Mouse (Mus musculus) CH12.LX (cell line): ENCODE data around the gene Clic5. TPM values are rescaled to one million over a fixed set of nuclear protein-coding genes. Genes with fewer than 3 reads are reported as not detected.

Source experiments
- DNase-seq: peaks from one replicate; pipeline ENCODE4 v3.0.0-alpha.2; 2013; ENCODE audit errors: extremely low read depth
- H3K27ac ChIP-seq: 2 replicates; pipeline ENCODE4 v1.5.1; 2012; ENCODE audit warnings: low read depth, mild to moderate bottlenecking, control low read depth, moderate library complexity; ENCODE audit not compliant: insufficient read depth
- H3K27me3 ChIP-seq: replicated peaks from 2 replicates; pipeline ENCODE3; 2012; ENCODE audit warnings: inconsistent platforms
- H3K36me3 ChIP-seq, 2 experiments: replicated peaks in 1 of 2; 2 replicates each; pipeline versions ENCODE3 to v1.6.1; 2012; ENCODE audit warnings: inconsistent platforms in 1 of 2, low read length in 1 of 2, mild to moderate bottlenecking in 1 of 2, mixed read lengths in 1 of 2, moderate library complexity in 1 of 2; ENCODE audit not compliant: control insufficient read depth in 1 of 2, insufficient read depth in 1 of 2
- H3K4me1 ChIP-seq, 2 experiments: 2 replicates each; pipeline ENCODE4 v1.6.1; 2012; ENCODE audit warnings: inconsistent platforms in 1 of 2, moderate library complexity in 1 of 2; ENCODE audit not compliant: insufficient read depth in 2 of 2, control insufficient read depth in 1 of 2
- H3K4me2 ChIP-seq: 2 replicates; pipeline ENCODE4 v1.6.1; 2012; ENCODE audit warnings: low read depth, mild to moderate bottlenecking, control low read depth; ENCODE audit not compliant: poor library complexity, insufficient read depth, severe bottlenecking
- H3K4me3 ChIP-seq, 3 experiments: fragments of 150-350 bp in 1 of 3; sonication (generic) in 1 of 3; replicated peaks in 1 of 3; 2 replicates each; pipeline versions ENCODE3 to v1.5.1; 2011 to 2012; ENCODE audit warnings: low read depth in 2 of 3, low read length in 2 of 3, mild to moderate bottlenecking in 2 of 3, moderate library complexity in 2 of 3, control low read depth in 1 of 3, improper control_type of control experiment in 1 of 3, inconsistent platforms in 1 of 3, mixed read lengths in 1 of 3; ENCODE audit not compliant: poor library complexity in 1 of 3
- H3K79me2 ChIP-seq: replicated peaks from 2 replicates; pipeline ENCODE4 v1.6.1; 2012; ENCODE audit warnings: mild to moderate bottlenecking, moderate library complexity; ENCODE audit not compliant: control insufficient read depth, poor library complexity, insufficient read depth, severe bottlenecking; ENCODE audit errors: extremely low read depth
- H3K9ac ChIP-seq: 2 replicates; pipeline ENCODE4 v1.6.1; 2012; ENCODE audit warnings: low read depth, mild to moderate bottlenecking, control low read depth, moderate library complexity; ENCODE audit not compliant: insufficient read depth
- H3K9me3 ChIP-seq: replicated peaks from 2 replicates; pipeline ENCODE3; 2012; ENCODE audit warnings: low read length, inconsistent platforms, mixed read lengths
- BHLHE40 ChIP-seq: IDR thresholded peaks from 2 replicates; pipeline ENCODE4 v1.6.1; 2011; ENCODE audit warnings: mild to moderate bottlenecking, low read depth, low read length, improper control_type of control experiment
- CTCF ChIP-seq, 2 experiments: IDR thresholded peaks in 1 of 2; conservative IDR thresholded peaks in 1 of 2; 2 replicates each; pipeline ENCODE4 v1.5.1; 2011 to 2012; ENCODE audit warnings: low read depth in 2 of 2, low read length in 2 of 2, improper control_type of control experiment in 1 of 2, inconsistent platforms in 1 of 2, mild to moderate bottlenecking in 1 of 2, moderate library complexity in 1 of 2
- E2F4 ChIP-seq: IDR thresholded peaks from 2 replicates; pipeline ENCODE4 v1.6.1; 2011; ENCODE audit warnings: low read depth, low read length, improper control_type of control experiment; ENCODE audit not compliant: insufficient replicate concordance
- EP300 ChIP-seq: IDR thresholded peaks from 2 replicates; pipeline ENCODE4 v1.6.1; 2011; ENCODE audit warnings: low read length, improper control_type of control experiment
- HCFC1 ChIP-seq: IDR thresholded peaks from 2 replicates; pipeline ENCODE4 v1.6.1; 2012; ENCODE audit warnings: low read depth, mild to moderate bottlenecking, inconsistent platforms, low read length, improper control_type of control experiment
- IRF4 ChIP-seq: IDR thresholded peaks from 2 replicates; pipeline ENCODE4 v1.6.1; 2014; ENCODE audit warnings: low read depth, mild to moderate bottlenecking, inconsistent platforms, low read length, improper control_type of control experiment
- JUND ChIP-seq: conservative IDR thresholded peaks from 2 replicates; pipeline ENCODE4 v1.6.1; 2011; ENCODE audit warnings: low read depth, low read length, improper control_type of control experiment
- MAFK ChIP-seq: IDR thresholded peaks from 2 replicates; pipeline ENCODE4 v1.6.1; 2011; ENCODE audit warnings: low read length, improper control_type of control experiment; ENCODE audit not compliant: insufficient replicate concordance
- MAX ChIP-seq: IDR thresholded peaks from 2 replicates; pipeline ENCODE4 v1.6.1; 2011; ENCODE audit warnings: low read length, improper control_type of control experiment
- MAZ ChIP-seq: IDR thresholded peaks from 2 replicates; pipeline ENCODE4 v1.6.1; 2012; ENCODE audit warnings: low read depth, mild to moderate bottlenecking, inconsistent platforms, low read length, improper control_type of control experiment, moderate library complexity
- MYC ChIP-seq: IDR thresholded peaks from 2 replicates; pipeline ENCODE4 v1.6.1; 2011; ENCODE audit warnings: low read depth, mild to moderate bottlenecking, improper control_type of control experiment, low read length
- PAX5 ChIP-seq: IDR thresholded peaks from 2 replicates; pipeline ENCODE4 v1.6.1; 2012; ENCODE audit warnings: low read length, inconsistent platforms, mixed read lengths
- POLR2A ChIP-seq: IDR thresholded peaks from 2 replicates; pipeline ENCODE4 v1.6.1; 2011; ENCODE audit warnings: low read depth, mild to moderate bottlenecking, improper control_type of control experiment, low read length
- POLR2AphosphoS2 ChIP-seq: IDR thresholded peaks from 2 replicates; pipeline ENCODE4 v1.6.1; 2011; ENCODE audit warnings: low read depth, low read length, improper control_type of control experiment
- SIN3A ChIP-seq: IDR thresholded peaks from 2 replicates; pipeline ENCODE4 v1.6.1; 2012; ENCODE audit warnings: low read length, improper control_type of control experiment, inconsistent platforms
- SMC3 ChIP-seq: IDR thresholded peaks from 2 replicates; pipeline ENCODE4 v1.6.1; 2011; ENCODE audit warnings: low read depth, low read length, improper control_type of control experiment
- TBP ChIP-seq: conservative IDR thresholded peaks from 2 replicates; pipeline ENCODE4 v1.6.1; 2011; ENCODE audit warnings: low read depth, low read length, improper control_type of control experiment
- USF1 ChIP-seq: IDR thresholded peaks from 2 replicates; pipeline ENCODE4 v1.6.1; 2014; ENCODE audit warnings: low read depth, mild to moderate bottlenecking, inconsistent platforms, low read length, improper control_type of control experiment
- ZKSCAN1 ChIP-seq: IDR thresholded peaks from 2 replicates; pipeline ENCODE4 v1.6.1; 2012; ENCODE audit warnings: low read depth, inconsistent platforms, low read length, improper control_type of control experiment, borderline replicate concordance
- dilution Hi-C: fragments of 300-500 bp; cut with MboI; formaldehyde crosslinking; loops from 2 replicates; pipeline ENCODE4 v1.14.3; 2020; ENCODE audit warnings: low sequenced_read_pairs; ENCODE audit not compliant: extremely low pct_unique_long_range_greater_than_20kb, extremely low pct_ligation_motif_present
- in situ Hi-C: fragments of 300-500 bp; cut with MboI; formaldehyde crosslinking; loops from 3 replicates; pipeline ENCODE4 v1.14.3; 2019; ENCODE audit warnings: low sequenced_read_pairs, low pct_ligation_motif_present, low pct_unique_long_range_greater_than_20kb, mixed read lengths
- polyA plus RNA-seq: library from polyadenylated mRNA; unstranded; fragments of >175 nt; gene quantifications from 2 replicates; pipeline ENCODE4 v1.2.1, GENCODE M21; 2012; ENCODE audit warnings: low read depth; ENCODE audit not compliant: insufficient read length
- total RNA-seq, 2 experiments: library from RNA; depleted of rRNA; stranded (reverse); fragments of 300-350 nt in 1 of 2; fragments of >200 nt in 1 of 2; gene quantifications; 2 replicates each; pipeline ENCODE4 v1.2.3; 2012 to 2014

The Clic5 gene
- total and polyA plus RNA-seq, 3 experiments: not detected

DNA sequence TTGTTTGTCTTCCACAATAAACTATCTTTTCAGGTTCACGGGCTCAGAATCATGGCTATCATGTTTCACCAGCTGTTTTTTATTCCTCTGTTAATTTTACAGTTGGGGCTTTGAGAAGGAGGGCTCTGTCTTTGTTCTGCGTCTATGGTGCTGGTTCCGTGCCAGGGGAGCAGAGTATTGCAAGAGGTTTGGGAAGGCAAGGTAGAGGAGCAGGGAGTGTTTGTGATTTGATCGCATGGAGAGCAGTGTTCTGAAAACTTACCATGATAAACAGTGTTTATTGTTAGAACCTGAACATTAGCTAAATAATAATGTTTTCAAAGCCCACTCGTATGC lies 139.7 kb downstream of the Clic5 start:
- no peak for DNase-seq
- Histone ChIP-seq H3K9ac (no peak overlapping the region), H3K27me3 (no peaks in the 10 kb centered on the region), H3K36me3 (no peaks in the 10 kb centered on the region), H3K4me1 (no peaks in the 10 kb centered on the region; a peak in 1 of 4 replicates), H3K4me3 (no peak overlapping the region), H3K27ac (no peak overlapping the region), H3K9me3 (no peaks in the 10 kb centered on the region), H3K79me2 (no peaks in the 10 kb centered on the region), H3K4me2 (no peak overlapping the region)
- dilution Hi-C loops (no loop called here), in situ Hi-C loops (no loop called here)
- no peak for TF ChIP-seq JUND
- TF ChIP-seq EP300: no peak
- TF ChIP-seq CTCF (conservative IDR thresholded peaks at IDR 0.05 in 1 of 2, IDR thresholded peaks at IDR 0.05 in 1 of 2; ENCODE audit: low read depth in 2 of 2, low read length in 2 of 2): no peak
- no peak for TF ChIP-seq ZKSCAN1
- TF ChIP-seq POLR2AphosphoS2: no peak
- TF ChIP-seq TBP: no peak
- TF ChIP-seq MAZ: no peak
- no peak for TF ChIP-seq SIN3A
- TF ChIP-seq MYC: no peak
- no peak for TF ChIP-seq HCFC1
- TF ChIP-seq MAX: no peak
- TF ChIP-seq E2F4: no peak
- no peak for TF ChIP-seq POLR2A
- TF ChIP-seq SMC3: no peak
- no peak for TF ChIP-seq PAX5
- TF ChIP-seq IRF4: no peak
- no peak for TF ChIP-seq USF1
- no peak for TF ChIP-seq MAFK
- no peak for TF ChIP-seq BHLHE40

Other genes starting within 250 kb of the Clic5 start
- not detected in 2 replicates for gene Enpp5, start 109.8 kb upstream of the Clic5 start, total RNA-seq (2012; rRNA removed)
- not detected in 2 replicates for gene Enpp5, start 109.8 kb upstream of the Clic5 start, total RNA-seq (2014; rRNA removed)
- gene Enpp5, start 109.8 kb upstream of the Clic5 start, polyA plus RNA-seq: not detected in 2 replicates
- gene Enpp4, start 82.8 kb upstream of the Clic5 start, total RNA-seq (2012; rRNA removed): 0.17 and 0.34 TPM in 2 replicates
- 0.16 and 0.28 TPM in 2 replicates for gene Enpp4, start 82.8 kb upstream of the Clic5 start, total RNA-seq (2014; rRNA removed)
- 0.11 TPM in 2 replicates for gene Enpp4, start 82.8 kb upstream of the Clic5 start, polyA plus RNA-seq